ENCODE assay signal across 9 mouse cellular contexts in genomic region chr9:21630673-21631072, GRCm38 (mm10). TPM values are rescaled to one million over a fixed set of nuclear protein-coding genes. Genes with fewer than 3 reads are reported as not detected.
DNase-seq lines count a peak whose midpoint lies in the region; ATAC-seq lines count a peak whose summit lies in the region.
"Had no signal": no experiment of that assay in that cellular context is flagged by ENCODE, and none has a peak within 500 bp of the region (broad histone marks: within the 10 kb centered on the region; RNA-seq: fewer than 3 reads in every experiment).

No protein-coding gene starts in this region.

- peaks cover 5% of the 10 kb centered on the region; the same call in 1 of the 2 replicates for H3K36me3 ChIP-seq in hindbrain, embryonic 11.5 days (ENCODE audit: control insufficient read depth, insufficient read depth, low read length)
- H3K36me3 ChIP-seq in hindbrain, embryonic 13.5 days = peaks cover 32% of the 10 kb centered on the region
- H3K36me3 ChIP-seq in embryonic facial prominence, embryonic 14.5 days (ENCODE audit: control insufficient read depth, insufficient read depth, low read length) = peaks cover 38% of the 10 kb centered on the region

- H3K4me3 ChIP-seq in hindbrain, embryonic 11.5 days (ENCODE audit: low read depth, low read length) = no peak overlapping the region
- no peak overlapping the region for H3K4me3 ChIP-seq in hindbrain, embryonic 13.5 days
- H3K4me3 ChIP-seq in embryonic facial prominence, embryonic 14.5 days (ENCODE audit: low read depth, low read length) = no peak overlapping the region
- H3K4me3 ChIP-seq: embryonic facial prominence, embryonic 15.5 days had no signal

- no peak overlapping the region for H3K9ac ChIP-seq in hindbrain, embryonic 11.5 days (ENCODE audit: low read depth, low read length)
- no peak overlapping the region for H3K9ac ChIP-seq in hindbrain, embryonic 13.5 days
- no peak overlapping the region for H3K9ac ChIP-seq in embryonic facial prominence, embryonic 14.5 days (ENCODE audit: low read depth, low read length)
- H3K9ac ChIP-seq: embryonic facial prominence, embryonic 15.5 days had no signal

- ATAC-seq in hindbrain, embryonic 11.5 days (ENCODE audit: low FRiP score) = no peak
- no peak for ATAC-seq in hindbrain, embryonic 13.5 days (ENCODE audit: low FRiP score)
- peak; percentile 71 for ATAC-seq in CD4-positive, CD25-positive, alpha-beta regulatory T cell, adult 4 months
- no peak for ATAC-seq in embryonic facial prominence, embryonic 14.5 days (ENCODE audit: low read depth)
- ATAC-seq in activated CD4-positive, CD25-positive, alpha-beta regulatory T cell, adult 4 months = no peak

- H3K27ac ChIP-seq in hindbrain, embryonic 11.5 days (ENCODE audit: low read depth, low read length) = no peak overlapping the region
- no peak overlapping the region for H3K27ac ChIP-seq in hindbrain, embryonic 13.5 days
- no peak overlapping the region for H3K27ac ChIP-seq in embryonic facial prominence, embryonic 14.5 days (replicated peaks; ENCODE audit: low read depth, low read length)
- H3K27ac ChIP-seq: embryonic facial prominence, embryonic 15.5 days had no signal

- no peaks in the 10 kb centered on the region for H3K9me3 ChIP-seq in hindbrain, embryonic 11.5 days (ENCODE audit: control insufficient read depth, low read length)
- no peaks in the 10 kb centered on the region for H3K9me3 ChIP-seq in hindbrain, embryonic 13.5 days
- H3K9me3 ChIP-seq in embryonic facial prominence, embryonic 14.5 days (ENCODE audit: control insufficient read depth, low read length) = no peaks in the 10 kb centered on the region
- H3K9me3 ChIP-seq: embryonic facial prominence, embryonic 15.5 days had no signal

- peak; percentile 51 for DNase-seq in hindbrain, embryonic 11.5 days (ENCODE audit: low spot score)
- DNase-seq in adrenal gland, postnatal 14 days = peak; percentile 63
- DNase-seq in embryonic facial prominence, embryonic 14.5 days (ENCODE audit: low spot score) = peak; percentile 45
- peak; percentile 46 to 62 for DNase-seq in left cerebral cortex, adult 18-20 months (ENCODE audit: low spot score in 2 of 2)
- DNase-seq in right cerebral cortex, adult 2 months (ENCODE audit: low spot score in 2 of 2) = peak; percentile 53 to 72

- H3K4me1 ChIP-seq in hindbrain, embryonic 11.5 days (replicated peaks; ENCODE audit: control insufficient read depth, insufficient read depth, low read length) = no peaks in the 10 kb centered on the region
- peaks cover 23% of the 10 kb centered on the region for H3K4me1 ChIP-seq in hindbrain, embryonic 13.5 days (replicated peaks)
- no peaks in the 10 kb centered on the region for H3K4me1 ChIP-seq in embryonic facial prominence, embryonic 14.5 days (ENCODE audit: control insufficient read depth, insufficient read depth, low read length)

- no peak overlapping the region for H3K4me2 ChIP-seq in hindbrain, embryonic 11.5 days (replicated peaks; ENCODE audit: low read depth, low read length)
- no peak overlapping the region for H3K4me2 ChIP-seq in hindbrain, embryonic 13.5 days
- no peak overlapping the region for H3K4me2 ChIP-seq in embryonic facial prominence, embryonic 14.5 days (ENCODE audit: low read depth, low read length)
- H3K4me2 ChIP-seq: embryonic facial prominence, embryonic 15.5 days had no signal

- 99% methylated on average over 3 of the region's 3 CpGs for WGBS in hindbrain, embryonic 11.5 days
- WGBS in hindbrain, embryonic 13.5 days = 82% methylated on average over 3 of the region's 3 CpGs
- 77% methylated on average over 3 of the region's 3 CpGs for WGBS in embryonic facial prominence, embryonic 14.5 days

- H3K27me3 ChIP-seq in hindbrain, embryonic 11.5 days (ENCODE audit: control insufficient read depth, insufficient read depth, low read length) = no peaks in the 10 kb centered on the region
- H3K27me3 ChIP-seq in hindbrain, embryonic 13.5 days = no peaks in the 10 kb centered on the region
- no peaks in the 10 kb centered on the region for H3K27me3 ChIP-seq in embryonic facial prominence, embryonic 14.5 days (replicated peaks; ENCODE audit: control insufficient read depth, insufficient read depth, low read length)
- H3K27me3 ChIP-seq: embryonic facial prominence, embryonic 15.5 days had no signal

RNA-seq across cellular contexts. Expression of gene Smarca4, which starts 14.7 kb away (rescaled TPM):
- polyA plus RNA-seq in hindbrain, embryonic 11.5 days (2014; fragmentation: Nextera tagmentation; extraction: Ambion mirVana) = 142 and 146 TPM in 2 replicates
- polyA plus RNA-seq in hindbrain, embryonic 13.5 days (2015; fragmentation: Nextera tagmentation; extraction: Ambion mirVana) = 156 and 158 TPM in 2 replicates
- polyA plus RNA-seq in CD4-positive, CD25-positive, alpha-beta regulatory T cell, adult 4 months (2017; shearing (Covaris generic)) = 10 to 100 TPM; 22.7 to 24.1 TPM
- total RNA-seq in adrenal gland, postnatal 14 days (2021) = 70.8 and 71.0 TPM in 2 replicates
- polyA plus RNA-seq in embryonic facial prominence, embryonic 14.5 days (2014; fragmentation: Nextera tagmentation; extraction: Ambion mirVana) = 70.9 and 82.0 TPM in 2 replicates
- total RNA-seq in left cerebral cortex, adult 18-20 months (2021) = 100 to 1,000 TPM; 108 to 114 TPM
- polyA plus RNA-seq in activated CD4-positive, CD25-positive, alpha-beta regulatory T cell, adult 4 months (2017; shearing (Covaris generic)) = 10 to 100 TPM; 26.2 to 34.6 TPM

RNA-seq across cellular contexts. Expression of gene Yipf2, which starts 38.0 kb away (rescaled TPM):
- 16.0 and 16.9 TPM in 2 replicates for polyA plus RNA-seq in hindbrain, embryonic 11.5 days (2014; fragmentation: Nextera tagmentation; extraction: Ambion mirVana)
- 25.7 and 27.7 TPM in 2 replicates for polyA plus RNA-seq in hindbrain, embryonic 13.5 days (2015; fragmentation: Nextera tagmentation; extraction: Ambion mirVana)
- polyA plus RNA-seq in CD4-positive, CD25-positive, alpha-beta regulatory T cell, adult 4 months (2017; shearing (Covaris generic)) = 10 to 100 TPM; 19.6 to 30.7 TPM
- total RNA-seq in adrenal gland, postnatal 14 days (2021) = 22.6 and 23.2 TPM in 2 replicates
- 16.0 and 18.2 TPM in 2 replicates for polyA plus RNA-seq in embryonic facial prominence, embryonic 14.5 days (2014; fragmentation: Nextera tagmentation; extraction: Ambion mirVana)
- total RNA-seq in left cerebral cortex, adult 18-20 months (2021) = 10 to 100 TPM; 22.5 to 23.4 TPM
- polyA plus RNA-seq in activated CD4-positive, CD25-positive, alpha-beta regulatory T cell, adult 4 months (2017; shearing (Covaris generic)) = 10 to 100 TPM; 16.7 to 18.3 TPM

RNA-seq across cellular contexts. Expression of gene Timm29, which starts 38.2 kb away (rescaled TPM):
- polyA plus RNA-seq in hindbrain, embryonic 11.5 days (2014; fragmentation: Nextera tagmentation; extraction: Ambion mirVana) = 53.9 and 61.7 TPM in 2 replicates
- 53.5 and 55.0 TPM in 2 replicates for polyA plus RNA-seq in hindbrain, embryonic 13.5 days (2015; fragmentation: Nextera tagmentation; extraction: Ambion mirVana)
- polyA plus RNA-seq in CD4-positive, CD25-positive, alpha-beta regulatory T cell, adult 4 months (2017; shearing (Covaris generic)) = 1 to 10 TPM; 3.2 to 6.1 TPM
- 48.2 and 49.5 TPM in 2 replicates for total RNA-seq in adrenal gland, postnatal 14 days (2021)
- 41.5 and 42.3 TPM in 2 replicates for polyA plus RNA-seq in embryonic facial prominence, embryonic 14.5 days (2014; fragmentation: Nextera tagmentation; extraction: Ambion mirVana)
- total RNA-seq in left cerebral cortex, adult 18-20 months (2021) = 10 to 100 TPM; 51.8 to 55.1 TPM
- 1 to 10 TPM; 2.8 to 3.5 TPM for polyA plus RNA-seq in activated CD4-positive, CD25-positive, alpha-beta regulatory T cell, adult 4 months (2017; shearing (Covaris generic))
